Mouse (Mus musculus) hindbrain, embryonic 16.5 days (tissue): ENCODE measurements at regions not wholly inside any gene's neighbourhood (a gene's known extent, or its start where the extent isn't known, plus 50 kb on each side); places are given as distances from the start of the nearest gene placed in this dataset.

Source experiments
- ATAC-seq: fragments of 200-750 bp; cut with Nextera tagmentation; 2 replicates; pipeline ENCODE4 v1.8.0; 2017; ENCODE audit warnings: moderate TSS enrichment, moderate library complexity
- H3K27ac ChIP-seq: fragments of 300-500 bp; sonication (generic); 2 replicates; pipeline ENCODE4 v1.5.1; 2014; ENCODE audit warnings: low read depth, mild to moderate bottlenecking, control low read depth, low read length, moderate library complexity
- H3K27me3 ChIP-seq: fragments of 300-500 bp; sonication (generic); replicated peaks from 2 replicates; pipeline ENCODE4 v1.6.1; 2014; ENCODE audit warnings: low read length; ENCODE audit not compliant: control insufficient read depth, insufficient read depth
- H3K36me3 ChIP-seq: fragments of 300-500 bp; sonication (generic); 2 replicates; pipeline ENCODE4 v1.6.1; 2014; ENCODE audit warnings: mild to moderate bottlenecking, low read length, moderate library complexity, mixed read lengths; ENCODE audit not compliant: control insufficient read depth, insufficient read depth
- H3K4me1 ChIP-seq: fragments of 300-500 bp; sonication (generic); 2 replicates; pipeline ENCODE4 v1.6.1; 2014; ENCODE audit warnings: low read depth, low read length; ENCODE audit not compliant: control insufficient read depth, insufficient read depth
- H3K4me2 ChIP-seq: fragments of 300-500 bp; sonication (generic); 2 replicates; pipeline ENCODE4 v1.6.1; 2014; ENCODE audit warnings: mild to moderate bottlenecking, low read length, control low read depth, moderate library complexity
- H3K4me3 ChIP-seq: fragments of 300-500 bp; sonication (generic); 2 replicates; pipeline ENCODE4 v1.5.1; 2014; ENCODE audit warnings: mild to moderate bottlenecking, low read length, control low read depth, moderate library complexity
- H3K9ac ChIP-seq: fragments of 300-500 bp; sonication (generic); 2 replicates; pipeline ENCODE4 v1.6.1; 2014; ENCODE audit warnings: low read depth, mild to moderate bottlenecking, control low read depth, low read length, moderate library complexity
- H3K9me3 ChIP-seq: fragments of 300-500 bp; sonication (generic); 2 replicates; pipeline ENCODE4 v1.6.1; 2014; ENCODE audit warnings: mild to moderate bottlenecking, low read length, moderate library complexity; ENCODE audit not compliant: control insufficient read depth
- WGBS: fragments of 180-500 bp; shearing (Covaris S2); extraction: QIAGEN DNeasy Blood & Tissue Kit; methylation state at CpG from one replicate; pipeline ENCODE4 v1.1.7; 2014; 5-methylcytosine and 5-hydroxymethylcytosine counted together

- H3K27me3 ChIP-seq, result no peaks in the 10 kb centered on the region
- H3K36me3 ChIP-seq, result no peaks in the 10 kb centered on the region
- 89% methylated on average over 13 of the region's 13 CpGs for WGBS
- H3K4me3 ChIP-seq, result no peak overlapping the region
- no peak overlapping the region for H3K27ac ChIP-seq
- no peaks in the 10 kb centered on the region for H3K9me3 ChIP-seq
- peaks cover 3% of the 10 kb centered on the region; the same call in 1 of the 2 replicates for H3K4me1 ChIP-seq
- ATAC-seq, result no peak
- H3K4me2 ChIP-seq, result no peak overlapping the region
- H3K9ac ChIP-seq, result no peak overlapping the region
Observed at GRCm38 (mm10) chr15:96751243-96752061, 51.9 kb upstream of the Slc38a2 start.

DNA sequence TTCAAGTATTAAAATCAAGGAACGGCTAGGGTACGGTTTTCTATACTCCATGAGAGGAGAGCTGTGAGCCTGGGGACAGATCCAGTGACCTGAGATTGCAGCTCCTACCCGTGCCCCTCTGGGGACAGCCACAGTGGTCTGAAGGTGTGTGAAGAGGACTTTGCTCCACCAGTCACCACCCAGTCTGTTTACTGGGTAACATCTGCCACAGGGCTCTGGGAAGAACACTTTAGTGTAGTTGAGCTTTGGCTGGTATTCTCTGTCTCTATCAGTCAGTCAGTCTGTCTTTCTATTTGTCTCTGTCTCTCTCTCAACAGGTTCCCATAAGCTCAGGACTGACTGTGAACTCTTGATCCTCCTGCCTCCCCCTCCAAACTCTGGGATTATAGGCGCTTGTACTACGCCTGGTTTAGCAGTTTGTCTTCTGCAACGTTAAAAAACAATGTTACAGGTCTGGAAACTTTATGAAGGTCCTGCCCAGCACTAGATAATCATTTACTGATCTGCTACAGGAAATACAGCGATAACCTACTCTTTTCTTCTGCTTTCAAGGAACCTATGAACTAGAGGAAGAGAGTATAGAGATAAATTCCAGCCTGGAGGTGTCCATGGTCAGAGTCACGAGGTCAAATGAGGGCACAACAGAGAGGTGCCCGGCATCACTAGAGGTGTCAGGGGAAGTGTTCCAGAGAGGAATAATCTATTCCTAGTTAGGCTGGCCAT, 50.2 kb upstream of the Slc38a2 start:
- Histone ChIP-seq H3K4me1 (no peaks in the 10 kb centered on the region), H3K27me3 (no peaks in the 10 kb centered on the region), H3K27ac (no peak overlapping the region), H3K9ac (no peak overlapping the region), H3K36me3 (no peaks in the 10 kb centered on the region), H3K4me2 (no peak overlapping the region; the same call in 1 of the 2 replicates), H3K9me3 (no peaks in the 10 kb centered on the region), H3K4me3 (no peak overlapping the region)
- WGBS, result 79% methylated on average over 9 of the region's 9 CpGs
- no peak for ATAC-seq
